Mouse (Mus musculus): Measurements from ENCODE around the gene Mettl26. TPM values are rescaled to one million over a fixed set of nuclear protein-coding genes. Genes with fewer than 3 reads are reported as not detected.

Mettl26 gene
- polyA plus RNA-seq, 1 experiment from 2014 or later: 35.7 TPM

- no peaks in the 10 kb centered on the region for H3K9me3 ChIP-seq
- H3K27ac ChIP-seq (replicated peaks): peak overlapping the region; percentile 98
- WGBS: 46% methylated on average over 21 of the region's 21 CpGs
- H3K27me3 ChIP-seq (replicated peaks): no peaks in the 10 kb centered on the region
- H3K4me1 ChIP-seq: peaks cover 71% of the 10 kb centered on the region
- H3K9ac ChIP-seq: peak overlapping the region; percentile 92
- ATAC-seq (ENCODE audit: extremely low read depth, insufficient number of reproducible peaks, low FRiP score, low TSS enrichment): no peak
- H3K36me3 ChIP-seq: peaks cover 57% of the 10 kb centered on the region
- H3K4me3 ChIP-seq: peak overlapping the region; percentile 74
- peak overlapping the region; percentile 99 for H3K4me2 ChIP-seq
These were observed 43.2 kb upstream of the Mettl26 start for GRCm38 (mm10) chr17:25831451-25832281.

GRCm38 (mm10) chr17:25832436-25833290 lies 42.2 kb upstream of the Mettl26 start:
- Histone ChIP-seq H3K4me3 (peak overlapping the region; percentile 74), H3K9ac (peak overlapping the region; percentile 92), H3K4me1 (peaks cover 81% of the 10 kb centered on the region), H3K4me2 (peak overlapping the region; percentile 99), H3K27ac (replicated peaks) (peak overlapping the region; percentile 98), H3K27me3 (replicated peaks) (no peaks in the 10 kb centered on the region), H3K36me3 (peaks cover 50% of the 10 kb centered on the region), H3K9me3 (no peaks in the 10 kb centered on the region)
- peak; percentile 94 for ATAC-seq (ENCODE audit: extremely low read depth, insufficient number of reproducible peaks, low FRiP score, low TSS enrichment)
- WGBS: under 1% methylated on average over 77 of the region's 77 CpGs

- H3K4me1 ChIP-seq: peaks cover 82% of the 10 kb centered on the region
- H3K36me3 ChIP-seq: peaks cover 50% of the 10 kb centered on the region
- H3K4me3 ChIP-seq: peak within 1 kb of the TSS; percentile 74
- peak within 1 kb of the TSS; percentile 98 for H3K27ac ChIP-seq (replicated peaks)
- H3K9me3 ChIP-seq: no peaks in the 10 kb centered on the region
- ATAC-seq (ENCODE audit: extremely low read depth, insufficient number of reproducible peaks, low FRiP score, low TSS enrichment): peak; percentile 64
- WGBS: under 1% methylated on average over 24 of the region's 24 CpGs
- peak within 1 kb of the TSS; percentile 92 for H3K9ac ChIP-seq
- H3K27me3 ChIP-seq (replicated peaks): no peaks in the 10 kb centered on the region
- peak within 1 kb of the TSS; percentile 99 for H3K4me2 ChIP-seq
These were observed 41.6 kb upstream of the Mettl26 start, which contains the start of gene Stub1 for GRCm38 (mm10) chr17:25833291-25833663. TSS of gene Stub1 (minus strand) at chr17:25833404.

- no peak for ATAC-seq (ENCODE audit: extremely low read depth, insufficient number of reproducible peaks, low FRiP score, low TSS enrichment)
- peak overlapping the region; percentile 74 for H3K4me3 ChIP-seq
- H3K9me3 ChIP-seq: no peaks in the 10 kb centered on the region
- peaks cover 78% of the 10 kb centered on the region for H3K4me1 ChIP-seq
- H3K27me3 ChIP-seq (replicated peaks): no peaks in the 10 kb centered on the region
- peak overlapping the region; percentile 98 for H3K27ac ChIP-seq (replicated peaks)
- peak overlapping the region; percentile 99 for H3K4me2 ChIP-seq
- peaks cover 58% of the 10 kb centered on the region for H3K36me3 ChIP-seq
- 21% methylated on average over 6 of the region's 6 CpGs for WGBS
- H3K9ac ChIP-seq: peak overlapping the region; percentile 92
These were observed 40.8 kb upstream of the Mettl26 start for GRCm38 (mm10) chr17:25833961-25834594.

GRCm38 (mm10) chr17:25834595-25835222 lies 40.2 kb upstream of the Mettl26 start:
- H3K4me1 ChIP-seq: peaks cover 74% of the 10 kb centered on the region
- peak overlapping the region; percentile 92 for H3K9ac ChIP-seq
- peaks cover 63% of the 10 kb centered on the region for H3K36me3 ChIP-seq
- 85% methylated on average over 12 of the region's 12 CpGs for WGBS
- no peaks in the 10 kb centered on the region for H3K27me3 ChIP-seq (replicated peaks)
- H3K9me3 ChIP-seq: no peaks in the 10 kb centered on the region
- H3K27ac ChIP-seq (replicated peaks): peak overlapping the region; percentile 98
- H3K4me3 ChIP-seq: peak overlapping the region; percentile 74
- peak overlapping the region; percentile 99 for H3K4me2 ChIP-seq
- no peak for ATAC-seq (ENCODE audit: extremely low read depth, insufficient number of reproducible peaks, low FRiP score, low TSS enrichment)

- Histone ChIP-seq H3K4me2 (peak overlapping the region; percentile 99), H3K9me3 (no peaks in the 10 kb centered on the region), H3K27ac (replicated peaks) (no peak overlapping the region), H3K9ac (peak overlapping the region; percentile 92), H3K4me1 (peaks cover 68% of the 10 kb centered on the region), H3K36me3 (peaks cover 63% of the 10 kb centered on the region), H3K4me3 (peak overlapping the region; percentile 74; the same call in 1 of the 2 replicates), H3K27me3 (replicated peaks) (no peaks in the 10 kb centered on the region)
- 91% methylated on average over 7 of the region's 7 CpGs for WGBS
- ATAC-seq (ENCODE audit: extremely low read depth, insufficient number of reproducible peaks, low FRiP score, low TSS enrichment): no peak
These were observed 39.6 kb upstream of the Mettl26 start for GRCm38 (mm10) chr17:25835301-25835700.

GRCm38 (mm10) chr17:25835816-25836215 lies 39.1 kb upstream of the Mettl26 start:
- peak overlapping the region; percentile 92; the same call in 1 of the 2 replicates for H3K9ac ChIP-seq
- H3K4me2 ChIP-seq: peak overlapping the region; percentile 86
- H3K9me3 ChIP-seq: no peaks in the 10 kb centered on the region

GRCm38 (mm10) chr17:25836397-25837075 lies 38.3 kb upstream of the Mettl26 start:
- no peaks in the 10 kb centered on the region for H3K9me3 ChIP-seq
- H3K4me3 ChIP-seq: peak overlapping the region; percentile 53
- H3K4me2 ChIP-seq: peak overlapping the region; percentile 86
- no peak for ATAC-seq (ENCODE audit: extremely low read depth, insufficient number of reproducible peaks, low FRiP score, low TSS enrichment)
- H3K27me3 ChIP-seq (replicated peaks): no peaks in the 10 kb centered on the region
- H3K4me1 ChIP-seq: peaks cover 56% of the 10 kb centered on the region
- peaks cover 63% of the 10 kb centered on the region for H3K36me3 ChIP-seq
- peak overlapping the region; percentile 74 for H3K27ac ChIP-seq (replicated peaks)
- H3K9ac ChIP-seq: peak overlapping the region; percentile 84
- WGBS: 20% methylated on average over 21 of the region's 23 CpGs

More at GRCm38 (mm10) chr17:25835816-25836215, 39.1 kb upstream of the Mettl26 start:
- Histone ChIP-seq H3K4me1 (peaks cover 63% of the 10 kb centered on the region), H3K4me3 (no peak overlapping the region), H3K27me3 (replicated peaks) (no peaks in the 10 kb centered on the region), H3K27ac (replicated peaks) (0 out of 2 replicates have a peak overlapping the region, but pooled peaks have one; percentile 74), H3K36me3 (peaks cover 63% of the 10 kb centered on the region)
- WGBS: 94% methylated on average over 16 of the region's 16 CpGs
- no peak for ATAC-seq (ENCODE audit: extremely low read depth, insufficient number of reproducible peaks, low FRiP score, low TSS enrichment)

GRCm38 (mm10) chr17:25837076-25837410 lies 37.8 kb upstream of the Mettl26 start, which contains the start of gene Rhbdl1:
TSS of gene Rhbdl1 (minus strand) at chr17:25837295.
- Histone ChIP-seq H3K9ac (peak within 1 kb of the TSS; percentile 84), H3K4me3 (peak within 1 kb of the TSS; percentile 53), H3K27ac (replicated peaks) (peak within 1 kb of the TSS; percentile 74), H3K9me3 (no peaks in the 10 kb centered on the region), H3K27me3 (replicated peaks) (no peaks in the 10 kb centered on the region), H3K4me2 (peak within 1 kb of the TSS; percentile 86), H3K36me3 (peaks cover 64% of the 10 kb centered on the region), H3K4me1 (peaks cover 51% of the 10 kb centered on the region)
- WGBS: 2% methylated on average over 29 of the region's 29 CpGs
- no peak for ATAC-seq (ENCODE audit: extremely low read depth, insufficient number of reproducible peaks, low FRiP score, low TSS enrichment)

GRCm38 (mm10) chr17:25837533-25837932 lies 37.3 kb upstream of the Mettl26 start:
- Histone ChIP-seq H3K27me3 (replicated peaks) (no peaks in the 10 kb centered on the region), H3K4me1 (peaks cover 49% of the 10 kb centered on the region), H3K36me3 (peaks cover 69% of the 10 kb centered on the region), H3K9ac (peak overlapping the region; percentile 84), H3K4me3 (peak overlapping the region; percentile 53; the same call in 1 of the 2 replicates), H3K9me3 (no peaks in the 10 kb centered on the region), H3K27ac (replicated peaks) (peak overlapping the region; percentile 74), H3K4me2 (peak overlapping the region; percentile 86)
- ATAC-seq (ENCODE audit: extremely low read depth, insufficient number of reproducible peaks, low FRiP score, low TSS enrichment): no peak
- 44% methylated on average over 3 of the region's 3 CpGs for WGBS
